Mouse (Mus musculus): ENCODE data around the gene Cacnb3.

Cacnb3 gene

GRCm38 (mm10) chr15:98609331-98610130, 21.1 kb upstream of the Cacnb3 start, which contains the start of gene Adcy6:
Adcy6 (minus strand) TSS chr15:98610076.
- peak; percentile 84 for DNase-seq (ENCODE audit: low read depth, low spot score)

GRCm38 (mm10) chr15:98610131-98610633, 20.5 kb upstream of the Cacnb3 start:
- no peak for DNase-seq (ENCODE audit: low read depth, low spot score)

DNA sequence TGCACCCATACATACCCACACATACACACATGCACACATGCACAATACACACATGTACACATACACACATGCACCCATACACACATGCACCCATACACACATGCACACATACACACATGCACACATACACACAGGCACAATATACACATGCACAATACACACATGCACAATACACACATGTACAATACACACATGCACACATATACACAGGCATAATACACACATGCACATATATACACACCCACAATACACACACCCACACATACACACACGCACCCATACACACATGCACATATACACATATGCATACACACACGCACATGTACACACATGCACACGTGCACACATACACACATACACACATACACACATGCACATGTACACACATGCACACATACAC, 18.4 kb upstream of the Cacnb3 start:
- no peak for DNase-seq (ENCODE audit: low read depth, low spot score)

DNA sequence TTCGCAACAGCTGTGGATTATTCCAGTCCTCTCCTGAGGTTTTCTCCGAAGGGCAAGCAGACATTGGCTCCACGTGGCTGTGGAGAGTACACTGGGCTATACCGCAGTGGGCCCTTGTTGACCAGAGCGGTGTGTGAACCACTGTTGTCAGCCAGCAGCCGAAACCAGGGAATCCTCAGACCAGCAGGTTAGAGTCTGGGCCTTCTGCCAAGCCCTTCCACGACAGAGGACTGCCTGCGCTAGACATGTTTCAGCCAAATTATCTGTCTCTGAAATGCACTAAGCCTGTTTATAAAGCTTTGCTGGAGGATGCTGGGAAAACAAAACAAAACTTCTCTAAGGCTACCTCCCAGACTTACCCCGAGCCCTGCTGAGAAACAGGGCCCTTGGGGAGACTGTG, 16.1 kb upstream of the Cacnb3 start:
- DNase-seq (ENCODE audit: low read depth, low spot score) = no peak

DNA sequence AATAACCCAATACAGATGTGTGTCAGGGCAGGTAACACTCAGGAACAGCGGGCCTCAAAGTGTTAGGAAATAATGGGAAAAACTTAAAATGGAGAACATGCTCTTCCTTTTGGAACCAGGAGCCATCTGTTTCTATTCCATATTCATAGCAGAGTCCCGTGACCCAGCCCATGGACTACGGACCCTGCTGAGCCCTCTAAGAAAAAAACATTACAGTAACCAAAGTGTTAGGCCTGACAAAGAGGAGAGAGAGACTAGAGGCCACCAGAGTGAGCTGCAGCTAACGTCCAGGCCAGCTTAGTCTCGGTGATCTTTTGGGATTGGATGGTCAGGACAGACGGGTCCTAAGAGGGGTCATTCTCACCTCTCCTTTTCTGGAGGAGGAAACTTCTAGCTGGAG, 15.7 kb upstream of the Cacnb3 start:
- DNase-seq (ENCODE audit: low read depth, low spot score) = no peak

GRCm38 (mm10) chr15:98615751-98616150, 14.9 kb upstream of the Cacnb3 start:
- DNase-seq (ENCODE audit: low read depth, low spot score) = no peak

- DNase-seq (ENCODE audit: low read depth, low spot score) = no peak
Observed at GRCm38 (mm10) chr15:98616362-98617175, 14.1 kb upstream of the Cacnb3 start.

DNA sequence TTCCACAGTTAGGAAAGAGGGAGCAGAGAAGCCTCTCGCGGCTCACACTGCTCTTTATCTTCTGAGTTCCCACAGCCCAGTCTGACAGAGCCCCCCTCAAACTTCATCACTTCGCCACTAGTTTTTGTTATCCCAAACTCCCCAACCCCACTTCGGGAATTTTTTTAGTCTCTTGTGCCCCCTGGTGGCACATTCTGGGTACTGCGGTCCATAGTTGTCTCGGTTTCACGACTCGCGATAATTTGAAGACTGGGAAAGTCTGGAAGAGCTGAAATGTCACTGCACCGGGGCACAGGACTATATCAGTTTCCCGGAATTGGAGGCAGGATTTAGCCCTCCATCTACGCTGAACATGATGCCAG, 13.5 kb upstream of the Cacnb3 start:
- peak; percentile 90 for DNase-seq (ENCODE audit: low read depth, low spot score)

DNA sequence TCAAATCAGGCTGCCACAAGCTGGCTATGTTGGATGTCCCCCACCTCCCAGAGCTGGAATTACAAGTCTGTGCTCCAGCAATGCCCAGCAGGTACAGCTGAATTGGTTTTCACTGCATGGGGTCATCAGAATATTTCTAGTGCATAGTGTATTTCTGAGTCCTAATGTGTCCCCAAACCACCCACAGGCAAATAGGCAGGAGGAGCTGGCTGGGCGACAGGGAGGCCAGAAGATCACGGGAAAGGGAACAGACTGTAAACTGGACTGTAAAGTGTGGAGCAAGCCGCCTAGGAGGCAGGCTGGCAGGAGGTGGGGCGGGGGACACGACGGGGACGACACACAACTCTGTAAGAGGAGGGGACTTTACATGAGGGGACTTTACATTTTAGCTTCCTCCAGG, 8.4 kb upstream of the Cacnb3 start:
- no peak for DNase-seq (ENCODE audit: low read depth, low spot score)

GRCm38 (mm10) chr15:98622721-98623120, 7.9 kb upstream of the Cacnb3 start:
- no peak for DNase-seq (ENCODE audit: low read depth, low spot score)

DNA sequence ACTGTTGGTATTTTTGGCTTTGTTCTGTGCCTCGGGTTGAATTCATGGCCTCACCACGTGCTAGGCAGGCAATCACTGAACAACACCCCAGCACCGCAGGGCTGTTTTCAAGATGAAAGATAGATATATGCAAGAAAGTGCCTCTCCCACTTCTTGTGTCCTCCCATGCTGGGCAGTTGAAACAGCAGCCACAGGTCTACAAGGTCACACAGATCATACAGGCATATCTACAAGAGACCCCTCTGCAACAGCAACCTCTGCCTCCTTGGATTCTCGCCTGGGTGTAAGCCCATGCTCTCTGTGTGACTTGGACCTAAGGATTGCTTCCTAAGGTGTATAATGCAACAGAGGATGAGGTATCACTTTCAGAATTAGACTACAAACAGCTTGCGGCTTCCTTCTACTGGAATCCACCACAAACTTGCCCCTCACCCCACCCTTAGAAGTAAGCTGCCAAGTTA, 7.2 kb upstream of the Cacnb3 start:
- no peak for DNase-seq (ENCODE audit: low read depth, low spot score)

- DNase-seq (ENCODE audit: low read depth, low spot score) = no peak
Observed at GRCm38 (mm10) chr15:98626078-98626477, 4.6 kb upstream of the Cacnb3 start.

- no peak for DNase-seq (ENCODE audit: low read depth, low spot score)
Observed at GRCm38 (mm10) chr15:98626487-98627212, 4.0 kb upstream of the Cacnb3 start.

GRCm38 (mm10) chr15:98628589-98629254, 1.9 kb upstream of the Cacnb3 start:
- DNase-seq (ENCODE audit: low read depth, low spot score) = no peak

DNA sequence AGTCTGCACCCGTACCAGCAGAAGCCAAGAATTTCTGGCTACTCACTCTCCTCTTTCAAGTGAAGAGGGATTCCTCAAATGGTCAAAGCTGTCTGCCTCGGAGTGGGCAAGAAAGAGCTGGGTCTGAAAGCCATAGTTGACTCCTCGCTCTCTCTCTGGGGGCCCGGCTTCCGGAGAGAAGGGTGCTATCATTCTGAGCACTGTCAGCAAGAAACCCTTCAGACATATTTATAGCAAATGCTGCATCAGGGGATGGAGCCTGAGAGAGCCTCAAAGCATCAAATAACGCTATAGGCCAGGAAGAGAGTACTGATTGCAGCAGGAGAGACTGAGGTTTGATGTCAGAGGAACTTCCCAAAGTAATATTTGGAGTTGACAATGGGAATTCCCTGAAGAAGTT, 1.2 kb upstream of the Cacnb3 start:
- no peak for DNase-seq (ENCODE audit: low read depth, low spot score)

GRCm38 (mm10) chr15:98631493-98631892, 853 bp downstream of the Cacnb3 start:
- DNase-seq (ENCODE audit: low read depth, low spot score) = peak; percentile 91

DNA sequence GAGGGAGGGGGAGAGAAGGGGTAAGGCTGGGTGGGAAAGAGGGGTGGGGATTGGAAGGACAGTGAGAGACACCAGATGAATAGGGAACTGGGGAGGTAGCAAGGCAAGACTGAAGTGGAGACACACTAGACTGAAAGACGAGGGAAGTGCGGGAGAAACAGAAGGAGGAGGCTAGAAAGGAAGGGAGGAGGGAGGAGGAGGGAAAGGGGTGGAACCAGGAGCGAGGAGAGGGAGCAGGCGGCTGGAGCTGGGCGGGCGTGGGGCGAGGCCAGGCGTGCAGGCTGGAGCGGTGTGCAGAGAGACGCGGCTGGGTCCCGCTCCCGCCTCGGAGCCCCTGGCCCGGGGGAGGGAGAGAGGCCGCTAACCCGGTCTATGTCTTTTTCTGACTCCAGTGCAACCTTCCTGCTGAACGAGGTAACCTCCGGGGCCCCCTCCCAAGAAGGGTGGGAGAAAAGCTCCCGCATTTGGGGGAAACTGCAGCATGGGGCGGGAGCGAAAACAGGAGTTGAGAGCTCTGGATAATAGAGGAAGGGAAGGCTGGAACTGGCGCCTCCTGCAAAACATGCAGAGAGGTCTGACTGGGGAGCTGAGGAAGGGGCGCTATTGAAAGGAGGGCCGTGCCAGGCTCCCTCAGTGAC, 1.6 kb downstream of the Cacnb3 start:
- DNase-seq (ENCODE audit: low read depth, low spot score) = no peak

GRCm38 (mm10) chr15:98632921-98633320, 2.3 kb downstream of the Cacnb3 start:
- DNase-seq (ENCODE audit: low read depth, low spot score) = no peak

DNA sequence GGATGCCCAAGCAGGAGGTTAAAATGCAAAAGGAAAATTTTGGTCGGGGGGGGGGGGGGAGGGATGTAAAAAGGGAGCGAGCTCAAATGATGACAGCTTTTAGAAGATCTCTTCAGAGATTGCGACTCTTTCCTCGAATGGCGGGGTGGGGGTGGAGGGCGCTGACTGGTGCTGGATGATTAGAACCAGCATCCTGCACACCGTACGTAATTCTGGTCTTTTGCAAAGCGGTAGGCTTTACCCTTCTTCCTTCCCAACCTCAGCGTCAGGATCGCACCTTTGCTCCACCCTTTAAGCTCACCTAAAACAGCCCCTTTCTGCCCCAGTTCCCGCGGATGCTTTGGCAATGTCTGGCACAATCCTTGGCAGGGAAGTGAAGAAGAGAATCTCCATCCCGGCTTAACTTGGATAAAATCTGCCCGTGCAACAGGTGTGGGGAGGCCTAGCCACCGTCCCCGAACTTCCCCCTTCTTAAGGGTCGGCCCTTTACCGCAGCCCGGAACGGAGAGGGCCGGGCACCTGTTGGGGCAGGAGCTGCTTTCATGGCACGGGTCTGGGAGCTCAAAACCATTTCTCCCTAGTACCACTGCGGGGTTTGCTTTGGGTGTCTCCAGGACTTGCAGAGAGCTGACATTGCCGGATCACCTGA, 3.3 kb downstream of the Cacnb3 start:
- DNase-seq (ENCODE audit: low read depth, low spot score) = no peak

- peak; percentile 84 for DNase-seq (ENCODE audit: low read depth, low spot score)
Observed at GRCm38 (mm10) chr15:98634541-98635081, 4.0 kb downstream of the Cacnb3 start.

Data from mesoderm, embryonic 11.5 days (tissue).